Mouse (Mus musculus) limb, embryonic 11.5 days (tissue): ENCODE data around the gene Plekhg6. TPM values are rescaled to one million over a fixed set of nuclear protein-coding genes. Genes with fewer than 3 reads are reported as not detected.

Experiments
- ATAC-seq: fragments of 200-750 bp; cut with Nextera tagmentation; 2 replicates; pipeline ENCODE4 v1.8.0; 2017; ENCODE audit warnings: low read depth; ENCODE audit not compliant: insufficient number of reproducible peaks, low FRiP score, low TSS enrichment
- DNase-seq: peaks from one replicate; pipeline ENCODE4 v3.0.0-alpha.2; 2015; ENCODE audit warnings: low spot score
- H3K27ac ChIP-seq: fragments of 300-500 bp; sonication (generic); replicated peaks from 2 replicates; pipeline ENCODE4 v1.5.1; 2014; ENCODE audit warnings: low read depth, mild to moderate bottlenecking, low read length
- H3K27me3 ChIP-seq: fragments of 300-500 bp; sonication (generic); 2 replicates; pipeline ENCODE4 v1.6.1; 2014; ENCODE audit warnings: mild to moderate bottlenecking, low read length, mixed read lengths; ENCODE audit not compliant: control insufficient read depth, insufficient read depth
- H3K36me3 ChIP-seq: fragments of 300-500 bp; sonication (generic); 2 replicates; pipeline ENCODE4 v1.6.1; 2014; ENCODE audit warnings: mild to moderate bottlenecking, low read length, moderate library complexity, mixed read lengths; ENCODE audit not compliant: control insufficient read depth, insufficient read depth
- H3K4me1 ChIP-seq: fragments of 300-500 bp; sonication (generic); 2 replicates; pipeline ENCODE4 v1.6.1; 2014; ENCODE audit warnings: low read length, mixed read lengths; ENCODE audit not compliant: control insufficient read depth, insufficient read depth
- H3K4me2 ChIP-seq: fragments of 300-500 bp; sonication (generic); 2 replicates; pipeline ENCODE4 v1.6.1; 2014; ENCODE audit warnings: low read depth, mild to moderate bottlenecking, moderate library complexity; ENCODE audit not compliant: severe bottlenecking
- H3K4me3 ChIP-seq: fragments of 300-500 bp; sonication (generic); 2 replicates; pipeline ENCODE4 v1.5.1; 2014; ENCODE audit warnings: low read depth, low read length
- H3K9ac ChIP-seq: fragments of 300-500 bp; sonication (generic); 2 replicates; pipeline ENCODE4 v1.6.1; 2014; ENCODE audit warnings: mild to moderate bottlenecking, low read length
- H3K9me3 ChIP-seq: fragments of 300-500 bp; sonication (generic); 2 replicates; pipeline ENCODE4 v1.6.1; 2016; ENCODE audit warnings: low read length; ENCODE audit not compliant: control insufficient read depth
- WGBS: fragments of 180-500 bp; shearing (Covaris S2); extraction: QIAGEN DNeasy Blood & Tissue Kit; methylation state at CpG from one replicate; pipeline ENCODE4 v1.1.7; 2014; 5-methylcytosine and 5-hydroxymethylcytosine counted together
- polyA plus RNA-seq: library from polyadenylated mRNA; unstranded; fragments of >200 nt; fragmentation: Nextera tagmentation; extraction: Ambion mirVana; gene quantifications from 2 replicates; pipeline ENCODE4 v1.2.1, GENCODE M21; 2014

The Plekhg6 gene
- polyA plus RNA-seq, 1 experiment from 2014 or later = 0.27 TPM

DNA sequence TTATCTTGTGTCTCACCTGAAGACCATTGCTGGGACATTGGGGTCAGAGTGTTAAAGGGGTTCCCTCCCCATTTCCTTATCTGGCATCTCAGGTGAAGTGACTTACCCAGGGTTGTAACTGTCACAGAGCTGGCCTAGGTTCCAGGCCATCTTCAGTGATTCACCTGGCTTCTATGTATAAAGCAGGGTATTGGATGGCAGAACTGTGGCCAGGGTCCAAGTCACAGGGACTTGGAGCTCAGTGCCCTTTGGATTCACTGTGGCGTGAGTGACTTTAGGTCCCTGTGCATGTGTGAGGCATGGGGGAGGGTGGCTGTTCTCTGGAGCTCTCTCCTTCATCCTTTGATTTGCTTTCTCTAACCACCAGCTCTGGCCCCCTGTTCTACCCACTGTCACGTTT, 34.6 kb downstream of the Plekhg6 start:
- Histone ChIP-seq H3K4me3 (no peak overlapping the region), H3K27ac (no peak overlapping the region), H3K9ac (no peak overlapping the region), H3K4me2 (no peak overlapping the region), H3K4me1 (peaks cover 15% of the 10 kb centered on the region), H3K27me3 (no peaks in the 10 kb centered on the region), H3K36me3 (no peaks in the 10 kb centered on the region), H3K9me3 (no peaks in the 10 kb centered on the region)
- DNase-seq = no peak
- ATAC-seq = no peak
- 55% methylated on average over 2 of the region's 2 CpGs for WGBS

DNA sequence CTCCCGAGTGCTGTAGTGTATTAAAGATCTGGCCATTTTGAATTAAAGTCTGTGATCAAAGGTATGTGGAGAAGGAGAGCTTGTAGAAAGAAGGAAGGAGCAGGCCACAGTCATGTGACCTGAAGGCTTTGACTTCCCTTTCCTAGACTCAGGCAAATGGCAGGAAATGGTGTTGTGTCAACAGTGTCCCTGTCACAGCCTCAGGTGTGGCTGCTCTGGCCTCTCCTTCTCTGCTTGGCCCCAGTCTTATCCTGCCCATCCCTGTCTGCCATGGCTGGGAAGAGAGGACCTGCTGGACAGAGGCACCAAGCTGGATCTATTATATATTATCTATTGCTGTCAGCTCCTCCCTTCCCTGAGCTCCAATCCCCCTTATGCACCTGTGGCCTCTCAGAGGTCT, 35.0 kb downstream of the Plekhg6 start:
- Histone ChIP-seq H3K27me3 (no peaks in the 10 kb centered on the region), H3K27ac (no peak overlapping the region), H3K9me3 (no peaks in the 10 kb centered on the region), H3K4me1 (peaks cover 13% of the 10 kb centered on the region), H3K4me3 (no peak overlapping the region), H3K4me2 (no peak overlapping the region), H3K36me3 (no peaks in the 10 kb centered on the region), H3K9ac (no peak overlapping the region)
- DNase-seq = no peak
- WGBS = 63% methylated on average over 1 of the region's 1 CpGs
- no peak for ATAC-seq

DNA sequence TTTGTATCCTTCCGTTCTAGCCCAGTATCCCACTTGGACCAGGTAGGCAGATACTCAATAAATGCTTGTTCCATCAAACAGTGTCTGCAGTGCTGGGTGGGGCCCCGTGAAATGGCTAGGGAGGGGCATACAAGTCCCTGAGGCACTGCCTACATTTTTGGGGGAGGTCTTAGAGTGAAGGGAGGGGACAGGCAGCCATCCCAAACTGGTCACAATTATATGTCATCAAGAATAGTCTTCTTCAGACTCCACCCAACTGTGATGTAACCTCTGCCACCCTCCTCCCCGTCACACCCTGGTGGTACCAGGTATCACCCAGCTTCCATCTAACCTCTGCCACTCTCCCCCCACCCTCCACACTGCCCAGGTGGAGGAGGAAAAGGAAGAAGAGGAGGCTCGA, 35.7 kb downstream of the Plekhg6 start:
- H3K27ac ChIP-seq = no peak overlapping the region
- no peak overlapping the region for H3K9ac ChIP-seq
- H3K4me3 ChIP-seq = no peak overlapping the region
- H3K4me1 ChIP-seq = peaks cover 9% of the 10 kb centered on the region
- H3K27me3 ChIP-seq = no peaks in the 10 kb centered on the region
- H3K9me3 ChIP-seq = no peaks in the 10 kb centered on the region
- ATAC-seq (no peak), DNase-seq (no peak)
- WGBS = 73% methylated on average over 4 of the region's 4 CpGs
- no peak overlapping the region for H3K4me2 ChIP-seq
- H3K36me3 ChIP-seq = no peaks in the 10 kb centered on the region

DNA sequence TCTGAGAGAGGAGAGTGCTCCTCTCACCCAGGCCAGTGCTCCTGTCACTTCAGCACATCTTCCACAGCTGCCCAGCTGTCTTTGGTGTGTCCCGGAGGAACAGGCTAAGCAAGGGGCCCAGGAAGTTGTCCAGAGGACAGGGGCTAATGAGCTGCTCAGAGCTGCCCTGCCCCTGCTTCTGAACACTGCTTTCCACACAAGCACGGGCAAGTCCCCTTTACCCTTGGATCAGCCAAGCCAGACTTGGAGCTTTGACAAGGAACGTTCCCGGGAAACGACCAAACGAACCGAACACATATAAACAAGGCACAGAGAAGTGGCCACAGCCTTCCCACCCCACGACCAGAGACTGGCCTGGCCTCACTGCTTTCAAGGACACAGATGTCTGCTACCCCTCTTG, 36.5 kb downstream of the Plekhg6 start:
- Histone ChIP-seq H3K27me3 (no peaks in the 10 kb centered on the region), H3K9me3 (no peaks in the 10 kb centered on the region), H3K4me2 (no peak overlapping the region), H3K4me3 (no peak overlapping the region), H3K9ac (no peak overlapping the region), H3K36me3 (no peaks in the 10 kb centered on the region), H3K4me1 (peaks cover 8% of the 10 kb centered on the region; the same call in 1 of the 2 replicates), H3K27ac (no peak overlapping the region)
- DNase-seq = no peak
- WGBS = 29% methylated on average over 8 of the region's 8 CpGs
- ATAC-seq = no peak

DNA sequence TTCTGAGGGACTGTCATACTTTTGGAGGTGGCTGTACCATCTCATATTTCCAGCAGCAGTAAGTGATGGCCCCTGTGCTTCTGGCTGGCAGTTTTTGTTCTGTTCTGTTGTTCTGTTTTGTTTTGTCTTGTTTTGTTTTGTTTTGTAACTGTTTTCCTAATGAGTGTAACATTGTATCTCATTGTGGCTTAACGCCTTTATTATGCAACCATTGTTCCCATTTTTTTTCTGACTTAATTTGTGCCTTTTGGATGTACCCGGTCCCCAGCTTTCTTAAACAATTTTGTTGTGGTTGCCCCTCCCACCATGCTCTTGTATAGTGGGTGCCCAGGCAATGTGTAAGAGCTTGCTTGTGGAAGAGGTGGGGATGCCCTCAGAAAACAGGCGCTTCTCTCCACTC, 38.4 kb downstream of the Plekhg6 start:
- Histone ChIP-seq H3K27me3 (no peaks in the 10 kb centered on the region), H3K4me3 (no peak overlapping the region), H3K9ac (no peak overlapping the region), H3K9me3 (no peaks in the 10 kb centered on the region), H3K4me2 (no peak overlapping the region), H3K4me1 (0 out of 2 replicates have a peak, but pooled peaks cover 2% of the 10 kb centered on the region), H3K27ac (no peak overlapping the region), H3K36me3 (no peaks in the 10 kb centered on the region)
- no peak for ATAC-seq
- DNase-seq = no peak
- 78% methylated on average over 3 of the region's 3 CpGs for WGBS

DNA sequence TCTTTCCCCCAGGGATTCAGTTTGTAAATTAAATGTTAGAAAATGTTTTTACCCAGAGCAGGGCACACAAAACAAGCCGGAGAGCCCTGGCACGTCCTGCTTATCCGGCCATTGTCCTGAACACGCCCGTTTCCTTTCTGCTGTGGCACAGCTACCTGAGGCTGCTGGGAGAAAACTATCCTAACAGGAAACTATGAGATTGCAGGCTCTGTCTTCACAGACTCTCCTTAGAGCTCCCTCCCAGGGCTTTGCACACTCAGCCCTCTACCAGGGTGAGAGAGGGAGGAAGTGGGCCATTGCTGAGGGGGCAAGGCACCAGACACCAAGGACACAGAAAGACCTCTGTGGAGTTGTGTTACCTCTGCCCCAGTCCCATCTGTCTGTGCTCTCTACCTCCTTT, 40.3 kb downstream of the Plekhg6 start:
- Histone ChIP-seq H3K4me2 (no peak overlapping the region), H3K9ac (no peak overlapping the region), H3K9me3 (no peaks in the 10 kb centered on the region), H3K4me3 (no peak overlapping the region), H3K4me1 (0 out of 2 replicates have a peak, but pooled peaks cover 2% of the 10 kb centered on the region), H3K27ac (no peak overlapping the region), H3K27me3 (no peaks in the 10 kb centered on the region), H3K36me3 (no peaks in the 10 kb centered on the region)
- ATAC-seq (no peak), DNase-seq (no peak)
- 75% methylated on average over 5 of the region's 5 CpGs for WGBS

DNA sequence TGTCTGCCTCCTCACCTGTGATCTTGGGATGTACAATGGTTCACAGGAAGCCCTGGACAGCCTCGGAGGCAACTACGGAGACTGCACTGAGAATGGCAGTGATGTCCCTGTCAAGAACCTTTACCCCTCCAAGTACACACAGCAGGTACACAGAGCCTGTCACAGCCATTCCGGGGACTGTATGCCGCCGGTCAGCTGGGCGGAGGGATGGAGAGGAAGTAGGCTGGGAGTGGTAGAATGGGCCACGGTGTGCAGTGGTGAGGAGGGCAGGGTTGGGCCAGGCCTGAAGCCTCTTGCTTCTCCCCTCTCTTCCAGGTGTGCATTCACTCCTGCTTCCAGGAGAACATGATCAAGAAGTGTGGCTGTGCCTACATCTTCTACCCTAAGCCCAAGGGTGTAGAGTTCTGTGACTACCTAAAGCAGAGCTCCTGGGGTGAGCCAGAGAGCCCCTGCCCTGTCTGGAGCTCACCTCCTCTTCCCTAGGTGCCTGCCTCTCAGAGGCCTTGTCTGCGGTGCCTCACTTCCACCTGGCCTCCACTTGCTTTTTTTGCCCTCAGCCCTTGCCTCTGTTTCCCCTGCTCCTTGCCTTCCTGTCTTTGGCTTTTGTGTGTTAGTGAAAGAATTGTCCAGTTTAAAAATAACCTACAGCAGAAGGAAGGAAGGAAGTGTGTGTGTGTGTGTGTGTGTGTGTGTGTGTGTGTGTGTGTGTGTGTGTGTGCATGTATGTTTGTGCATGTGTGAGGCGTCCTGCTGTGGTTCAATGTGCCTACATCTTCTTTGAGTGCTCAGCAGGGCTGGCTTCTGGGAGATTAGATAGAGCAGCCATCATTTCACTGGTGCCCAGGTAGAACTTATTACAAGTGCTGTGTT, 41.6 kb downstream of the Plekhg6 start:
- no peak overlapping the region for H3K4me2 ChIP-seq
- H3K9ac ChIP-seq = no peak overlapping the region
- DNase-seq (no peak), ATAC-seq (no peak)
- 0 out of 2 replicates have a peak, but pooled peaks cover 2% of the 10 kb centered on the region for H3K4me1 ChIP-seq
- no peaks in the 10 kb centered on the region for H3K36me3 ChIP-seq
- H3K9me3 ChIP-seq = no peaks in the 10 kb centered on the region
- H3K27me3 ChIP-seq = no peaks in the 10 kb centered on the region
- no peak overlapping the region for H3K4me3 ChIP-seq
- WGBS = 76% methylated on average over 9 of the region's 9 CpGs
- no peak overlapping the region for H3K27ac ChIP-seq

DNA sequence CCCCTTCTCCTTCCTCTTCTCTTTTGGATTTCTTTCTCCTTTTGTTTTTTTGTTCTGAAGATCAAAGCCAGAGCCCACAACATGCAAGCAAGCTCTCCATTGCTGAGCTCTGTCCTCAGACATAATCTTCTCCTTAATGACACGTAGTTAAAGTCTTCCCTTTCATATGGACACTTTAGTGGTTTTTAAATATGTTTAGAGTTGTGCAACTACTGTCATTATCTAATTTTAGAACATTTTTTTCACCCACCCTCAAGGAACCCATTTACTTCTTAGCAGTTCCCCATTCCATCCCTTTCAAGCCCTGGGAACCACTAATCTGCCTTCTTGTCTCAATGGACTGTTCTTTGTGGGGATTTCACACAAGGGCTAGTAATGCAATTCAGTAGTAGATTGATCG, 46.2 kb downstream of the Plekhg6 start:
- WGBS = 82% methylated on average over 2 of the region's 2 CpGs
- ATAC-seq (no peak), DNase-seq (no peak)
- Histone ChIP-seq H3K4me3 (no peak overlapping the region), H3K27me3 (no peaks in the 10 kb centered on the region), H3K9me3 (no peaks in the 10 kb centered on the region), H3K27ac (no peak overlapping the region), H3K4me2 (no peak overlapping the region), H3K9ac (no peak overlapping the region), H3K4me1 (peaks cover 3% of the 10 kb centered on the region; the same call in 1 of the 2 replicates), H3K36me3 (no peaks in the 10 kb centered on the region)
